In the genomic region with DNA sequence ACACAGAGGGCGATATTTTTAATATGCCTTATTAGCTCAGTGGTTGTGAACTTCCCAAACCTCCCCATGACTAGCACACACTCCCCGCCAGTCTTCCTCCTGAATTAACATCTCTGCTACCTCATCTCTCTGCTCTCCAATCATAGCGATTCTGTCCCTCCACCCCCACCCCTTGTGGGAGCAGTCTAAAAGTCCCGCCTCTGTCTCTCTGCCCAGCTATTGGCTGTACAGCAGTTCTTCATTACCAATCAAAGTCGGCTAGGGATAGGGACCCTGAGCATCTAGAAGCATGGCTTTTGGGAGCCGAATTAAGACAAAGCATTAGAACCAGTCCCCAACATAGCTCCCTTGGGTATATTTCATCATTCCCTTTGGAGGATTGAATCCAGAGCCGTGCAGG, we compare ENCODE assay signal across 13 mouse cellular contexts.
DNase-seq lines count a peak whose midpoint lies in the region; ATAC-seq and TF ChIP-seq lines count a peak whose summit lies in the region.
"Had no signal": no experiment of that assay in that cellular context is flagged by ENCODE, and none has a peak within 500 bp of the region (broad histone marks: within the 10 kb centered on the region; RNA-seq: fewer than 3 reads in every experiment).

No protein-coding gene starts in this region.

- no peak overlapping the region for H3K9ac ChIP-seq in hindbrain, embryonic 14.5 days
- no peak overlapping the region for H3K9ac ChIP-seq in neural tube, embryonic 14.5 days (replicated peaks; ENCODE audit: low read depth, low read length)
- H3K9ac ChIP-seq: heart, embryonic 15.5 days; lung, embryonic 14.5 days; stomach, embryonic 15.5 days had no signal

- peak; percentile 81 for ATAC-seq in hindbrain, embryonic 14.5 days (ENCODE audit: low FRiP score)
- peak; percentile 83 for ATAC-seq in neural tube, embryonic 14.5 days (ENCODE audit: low read depth)

- H3K9me3 ChIP-seq in hindbrain, embryonic 14.5 days (ENCODE audit: control insufficient read depth, low read length) = no peaks in the 10 kb centered on the region
- H3K9me3 ChIP-seq in neural tube, embryonic 14.5 days (ENCODE audit: control insufficient read depth, low read length) = no peaks in the 10 kb centered on the region
- H3K9me3 ChIP-seq: heart, embryonic 15.5 days; stomach, embryonic 15.5 days had no signal

- peak; percentile 10 to 62 for DNase-seq in left cerebral cortex, postnatal 25 days (ENCODE audit: low spot score in 2 of 2)
- DNase-seq in left cerebral cortex, adult 11 months (ENCODE audit: low spot score) = no peak
- DNase-seq in brain, embryonic 14.5 days (ENCODE audit: low read depth) = peak; percentile 54
- no peak for DNase-seq in hindbrain, embryonic 14.5 days (ENCODE audit: low spot score)
- no peak for DNase-seq in urinary bladder, postnatal 36 days (ENCODE audit: low spot score in 2 of 2)
- DNase-seq in T-cell, adult 2 months (ENCODE audit: low spot score) = no peak
- no peak for DNase-seq in thymus, postnatal 36 days
- DNase-seq: gastrocnemius, adult 2 months; kidney, adult 2 months; lung, embryonic 14.5 days had no signal

- H3K4me3 ChIP-seq in hindbrain, embryonic 14.5 days (replicated peaks; ENCODE audit: low read length) = no peak overlapping the region
- H3K4me3 ChIP-seq in neural tube, embryonic 14.5 days (ENCODE audit: low read depth, low read length) = no peak overlapping the region
- H3K4me3 ChIP-seq: gastrocnemius, adult 2 months; heart, embryonic 15.5 days; stomach, embryonic 15.5 days had no signal

- TF ChIP-seq POLR2A in brain, embryonic 14.5 days (IDR thresholded peaks at IDR 0.05; ENCODE audit: borderline replicate concordance, extremely low read depth, insufficient read depth, insufficient read length, poor library complexity, severe bottlenecking) = no peak

- no peak for TF ChIP-seq CTCF in brain, embryonic 14.5 days (IDR thresholded peaks at IDR 0.05; ENCODE audit: borderline replicate concordance, extremely low read depth, insufficient read depth, insufficient read length)

- H3K4me1 ChIP-seq in hindbrain, embryonic 14.5 days (replicated peaks; ENCODE audit: control insufficient read depth, insufficient read depth, low read length) = peaks cover 21% of the 10 kb centered on the region; the same call in 1 of the 2 replicates
- H3K4me1 ChIP-seq in neural tube, embryonic 14.5 days (ENCODE audit: control insufficient read depth, insufficient read depth, low read length) = no peaks in the 10 kb centered on the region
- H3K4me1 ChIP-seq: heart, embryonic 15.5 days; stomach, embryonic 15.5 days had no signal

- no peaks in the 10 kb centered on the region for H3K27me3 ChIP-seq in hindbrain, embryonic 14.5 days (ENCODE audit: control insufficient read depth, insufficient read depth, low read length)
- H3K27me3 ChIP-seq in neural tube, embryonic 14.5 days (ENCODE audit: control insufficient read depth, insufficient read depth, low read length) = no peaks in the 10 kb centered on the region
- H3K27me3 ChIP-seq: heart, embryonic 15.5 days; stomach, embryonic 15.5 days had no signal

- intact Hi-C loops in left cerebral cortex, postnatal 25 days (cut with DNase I) = no loop called here

- 58% methylated on average over 7 of the region's 7 CpGs for WGBS in hindbrain, embryonic 14.5 days
- 46% methylated on average over 7 of the region's 7 CpGs for WGBS in neural tube, embryonic 14.5 days

- no peaks in the 10 kb centered on the region; the same call in 1 of the 2 replicates for H3K36me3 ChIP-seq in hindbrain, embryonic 14.5 days (replicated peaks; ENCODE audit: control insufficient read depth, insufficient read depth)
- no peaks in the 10 kb centered on the region for H3K36me3 ChIP-seq in neural tube, embryonic 14.5 days (ENCODE audit: control insufficient read depth, insufficient read depth, low read length)
- H3K36me3 ChIP-seq: heart, embryonic 15.5 days; stomach, embryonic 15.5 days had no signal

- no peak overlapping the region for H3K4me2 ChIP-seq in hindbrain, embryonic 14.5 days (replicated peaks)
- no peak overlapping the region for H3K4me2 ChIP-seq in neural tube, embryonic 14.5 days (ENCODE audit: low read depth, low read length)
- H3K4me2 ChIP-seq: heart, embryonic 15.5 days; lung, embryonic 14.5 days; stomach, embryonic 15.5 days had no signal

- H3K27ac ChIP-seq in hindbrain, embryonic 14.5 days = no peak overlapping the region
- H3K27ac ChIP-seq in neural tube, embryonic 14.5 days (ENCODE audit: low read depth, low read length) = no peak overlapping the region
- H3K27ac ChIP-seq: gastrocnemius, adult 2 months; heart, embryonic 15.5 days; stomach, embryonic 15.5 days had no signal

Comparison
In these comparisons a context has a peak if more than half of its experiments do, and no peak if none do; other contexts are left out.
1. DNase-seq: peak in left cerebral cortex, postnatal 25 days (2 of 2) and brain, embryonic 14.5 days (single experiment); none in left cerebral cortex, adult 11 months (single experiment), hindbrain, embryonic 14.5 days (single experiment), urinary bladder, postnatal 36 days (0 of 2), T-cell, adult 2 months (single experiment) and thymus, postnatal 36 days (0 of 2).